Mouse (Mus musculus) layer of hippocampus, adult 8-10 months (tissue): Measurements from ENCODE around the gene Cers2. TPM values are rescaled to one million over a fixed set of nuclear protein-coding genes. Genes with fewer than 3 reads are reported as not detected.
"Not testable (repeated sequence)": the region's sequence is repeated elsewhere in the genome, so short reads cannot be mapped to it uniquely, and the experiment has no call there.

Experiments used
- DNase-seq, 2 experiments: peaks; one replicate each; pipeline ENCODE4 v3.0.0; 2022; ENCODE audit warnings: low spot score in 2 of 2
- total RNA-seq, 4 experiments: library from RNA; stranded (reverse); gene quantifications; 2 replicates each; pipeline ENCODE4 v1.2.4; 2022

Gene Cers2
- total RNA-seq, 4 experiments from 2014 or later = 49.1 to 65.7 (median 61.2) TPM

- peak in 1 of 2 experiments; percentile 37 for DNase-seq
These were observed 3.0 kb downstream of the Cers2 start for GRCm38 (mm10) chr3:95317414-95318080.

GRCm38 (mm10) chr3:95318548-95318947 lies 4.0 kb downstream of the Cers2 start:
- DNase-seq = peak in 1 of 2 experiments; percentile 23

- no peak for DNase-seq
These were observed 4.5 kb downstream of the Cers2 start for GRCm38 (mm10) chr3:95319110-95319509.

- DNase-seq = peak; percentile 38 to 52
These were observed 5.4 kb downstream of the Cers2 start for GRCm38 (mm10) chr3:95319701-95320625.

- DNase-seq = no peak
These were observed 8.8 kb downstream of the Cers2 start for GRCm38 (mm10) chr3:95323429-95323828.

GRCm38 (mm10) chr3:95324454-95325144 lies 10.0 kb downstream of the Cers2 start:
- no peak for DNase-seq

- DNase-seq = no peak
These were observed 14.3 kb downstream of the Cers2 start for GRCm38 (mm10) chr3:95328803-95329404.

- DNase-seq = no peak
These were observed 16.9 kb downstream of the Cers2 start for GRCm38 (mm10) chr3:95331528-95331927.

GRCm38 (mm10) chr3:95337345-95337744 lies 22.8 kb downstream of the Cers2 start:
- DNase-seq = no peak

GRCm38 (mm10) chr3:95338251-95338650 lies 23.7 kb downstream of the Cers2 start:
- no peak for DNase-seq

- not testable (repeated sequence) for DNase-seq
These were observed 28.9 kb downstream of the Cers2 start for GRCm38 (mm10) chr3:95343356-95344000.

- DNase-seq = no peak
These were observed 31.9 kb downstream of the Cers2 start for GRCm38 (mm10) chr3:95346454-95346853.

- DNase-seq = not testable (repeated sequence)
These were observed 33.8 kb downstream of the Cers2 start for GRCm38 (mm10) chr3:95348343-95348742.

- DNase-seq = no peak
These were observed 34.9 kb downstream of the Cers2 start for GRCm38 (mm10) chr3:95349491-95349890.

- DNase-seq = not testable (repeated sequence)
These were observed 41.4 kb downstream of the Cers2 start for GRCm38 (mm10) chr3:95355911-95356544.

GRCm38 (mm10) chr3:95356701-95357449 lies 42.3 kb downstream of the Cers2 start, which contains the start of gene Setdb1:
Setdb1 (minus strand) TSS chr3:95357202.
- peak; percentile 89 to 92 for DNase-seq

GRCm38 (mm10) chr3:95357746-95358145 lies 43.2 kb downstream of the Cers2 start:
- DNase-seq = no peak

- not testable (repeated sequence) for DNase-seq
These were observed 45.7 kb downstream of the Cers2 start for GRCm38 (mm10) chr3:95360276-95360675.

- DNase-seq = no peak
These were observed 55.5 kb downstream of the Cers2 start for GRCm38 (mm10) chr3:95370101-95370500.
